Mouse (Mus musculus) thymus, adult 2 months (tissue): ENCODE data around the gene Pga5. TPM values are rescaled to one million over a fixed set of nuclear protein-coding genes. Genes with fewer than 3 reads are reported as not detected.

Experiments used
- DNase-seq: peaks from one replicate; pipeline ENCODE4 v3.0.0; 2021
- H3K27ac ChIP-seq: fragments of 200-500 bp; 2 replicates; pipeline ENCODE4 v1.5.1; 2012; ENCODE audit warnings: low read length, control low read depth; ENCODE audit not compliant: control insufficient read depth, insufficient read depth
- H3K27me3 ChIP-seq: fragments of 200-500 bp; 2 replicates; pipeline ENCODE4 v1.6.1; 2012; ENCODE audit warnings: mild to moderate bottlenecking, low read length, moderate library complexity, mixed read lengths; ENCODE audit not compliant: control insufficient read depth, insufficient read depth
- H3K36me3 ChIP-seq: fragments of 200-500 bp; 2 replicates; pipeline ENCODE4 v1.6.1; 2012; ENCODE audit warnings: mild to moderate bottlenecking, low read length, moderate library complexity; ENCODE audit not compliant: control insufficient read depth, insufficient read depth
- H3K4me1 ChIP-seq: fragments of 200-500 bp; replicated peaks from 2 replicates; pipeline ENCODE4 v1.6.1; 2012; ENCODE audit warnings: low read length; ENCODE audit not compliant: control insufficient read depth, insufficient read depth
- H3K4me3 ChIP-seq: fragments of 200-500 bp; 2 replicates; pipeline ENCODE4 v1.5.1; 2012; ENCODE audit warnings: mild to moderate bottlenecking, low read length, control low read depth, moderate library complexity; ENCODE audit not compliant: control insufficient read depth, insufficient read depth
- CTCF ChIP-seq: fragments of 200-500 bp; IDR thresholded peaks from 2 replicates; pipeline ENCODE4 v1.5.1; 2012; ENCODE audit warnings: mild to moderate bottlenecking, control low read depth, low read length, moderate library complexity, borderline replicate concordance; ENCODE audit not compliant: control insufficient read depth, poor library complexity, insufficient read depth; ENCODE audit errors: extremely low read depth
- POLR2A ChIP-seq: fragments of 200-500 bp; IDR thresholded peaks from 2 replicates; pipeline ENCODE4 v1.6.1; 2012; ENCODE audit warnings: mild to moderate bottlenecking, low read length, control low read depth, moderate library complexity; ENCODE audit not compliant: control insufficient read depth, poor library complexity, insufficient read depth; ENCODE audit errors: extremely low read depth
- WGBS: fragments of 180-500 bp; shearing (Covaris S2); methylation state at CpG from one replicate; pipeline ENCODE4 v1.1.7; 2018; 5-methylcytosine and 5-hydroxymethylcytosine counted together
- polyA plus RNA-seq: library from polyadenylated mRNA; depleted of rRNA; stranded (reverse); fragments of >200 nt; gene quantifications from 2 replicates; pipeline ENCODE4 v1.2.3, GENCODE M21; 2012; rRNA removed

Pga5 gene
- 0.46 and 0.59 TPM in 2 replicates for polyA plus RNA-seq

- TF ChIP-seq CTCF (peak; percentile 69; the same call in 1 of the 2 replicates), POLR2A (no peak)
- DNase-seq, result peak; percentile 68
- Histone ChIP-seq H3K4me1 (no peaks in the 10 kb centered on the region), H3K27ac (no peak within 1 kb of the TSS), H3K4me3 (no peak within 1 kb of the TSS), H3K27me3 (no peaks in the 10 kb centered on the region), H3K36me3 (no peaks in the 10 kb centered on the region)
- WGBS, result 33% methylated on average over 6 of the region's 6 CpGs
Measured at GRCm38 (mm10) chr19:10677915-10678771, at the start of gene Pga5. TSS of gene Pga5 (minus strand) at chr19:10678071.

GRCm38 (mm10) chr19:10724629-10725363, 46.9 kb upstream of the Pga5 start:
- DNase-seq, result no peak
- H3K4me3 ChIP-seq, result no peak overlapping the region
- no peaks in the 10 kb centered on the region for H3K27me3 ChIP-seq
- peaks cover 88% of the 10 kb centered on the region for H3K36me3 ChIP-seq
- WGBS, result 94% methylated on average over 13 of the region's 13 CpGs
- no peak overlapping the region for H3K27ac ChIP-seq
- TF ChIP-seq CTCF (no peak), POLR2A (no peak)
- peaks cover 31% of the 10 kb centered on the region for H3K4me1 ChIP-seq

- H3K27me3 ChIP-seq, result no peaks in the 10 kb centered on the region
- H3K36me3 ChIP-seq, result peaks cover 88% of the 10 kb centered on the region
- no peak overlapping the region for H3K4me3 ChIP-seq
- no peak for TF ChIP-seq POLR2A
- TF ChIP-seq CTCF, result no peak
- DNase-seq, result no peak
- WGBS, result 76% methylated on average over 5 of the region's 5 CpGs
- H3K27ac ChIP-seq, result no peak overlapping the region
- peaks cover 29% of the 10 kb centered on the region; the same call in 1 of the 2 replicates for H3K4me1 ChIP-seq
Measured at GRCm38 (mm10) chr19:10723649-10724048, 45.8 kb upstream of the Pga5 start.

- 77% methylated on average over 13 of the region's 13 CpGs for WGBS
- TF ChIP-seq POLR2A, result no peak
- no peak for TF ChIP-seq CTCF
- no peak overlapping the region for H3K4me3 ChIP-seq
- no peak for DNase-seq
- no peaks in the 10 kb centered on the region for H3K27me3 ChIP-seq
- peaks cover 29% of the 10 kb centered on the region; the same call in 1 of the 2 replicates for H3K4me1 ChIP-seq
- H3K36me3 ChIP-seq, result peaks cover 88% of the 10 kb centered on the region
- H3K27ac ChIP-seq, result no peak overlapping the region
Measured at GRCm38 (mm10) chr19:10723084-10723483, 45.2 kb upstream of the Pga5 start.

- no peak for DNase-seq
- H3K4me3 ChIP-seq, result no peak overlapping the region
- peaks cover 77% of the 10 kb centered on the region for H3K36me3 ChIP-seq
- WGBS, result 25% methylated on average over 5 of the region's 5 CpGs
- no peak overlapping the region for H3K27ac ChIP-seq
- H3K27me3 ChIP-seq, result no peaks in the 10 kb centered on the region
- no peak for TF ChIP-seq POLR2A
- no peak for TF ChIP-seq CTCF
- H3K4me1 ChIP-seq, result peaks cover 29% of the 10 kb centered on the region; the same call in 1 of the 2 replicates
Measured at GRCm38 (mm10) chr19:10721064-10721463, 43.2 kb upstream of the Pga5 start.

GRCm38 (mm10) chr19:10720524-10720923, 42.7 kb upstream of the Pga5 start:
- no peak for DNase-seq
- H3K36me3 ChIP-seq, result peaks cover 71% of the 10 kb centered on the region
- H3K4me3 ChIP-seq, result no peak overlapping the region
- 34% methylated on average over 3 of the region's 3 CpGs for WGBS
- H3K4me1 ChIP-seq, result peaks cover 31% of the 10 kb centered on the region; the same call in 1 of the 2 replicates
- TF ChIP-seq POLR2A (no peak), CTCF (no peak)
- no peak overlapping the region for H3K27ac ChIP-seq
- no peaks in the 10 kb centered on the region for H3K27me3 ChIP-seq

- Histone ChIP-seq H3K4me3 (no peak overlapping the region), H3K27me3 (no peaks in the 10 kb centered on the region), H3K27ac (no peak overlapping the region), H3K4me1 (peaks cover 36% of the 10 kb centered on the region), H3K36me3 (peaks cover 65% of the 10 kb centered on the region)
- 100% methylated on average over 2 of the region's 2 CpGs for WGBS
- DNase-seq, result no peak
- no peak for TF ChIP-seq POLR2A
- TF ChIP-seq CTCF, result no peak
Measured at GRCm38 (mm10) chr19:10719751-10720150, 41.9 kb upstream of the Pga5 start.
